Mouse (Mus musculus) liver, postnatal 0 days (tissue): ENCODE data around the gene Myl9. TPM values are rescaled to one million over a fixed set of nuclear protein-coding genes. Genes with fewer than 3 reads are reported as not detected.
A peak's percentile ranks its signal among the peaks of the same experiment; 100 is the strongest.

Source experiments
- ATAC-seq: fragments of 200-750 bp; cut with Nextera tagmentation; 2 replicates; pipeline ENCODE4 v1.8.0; 2017; ENCODE audit warnings: mild to moderate bottlenecking, moderate library complexity
- DNase-seq: peaks from one replicate; pipeline ENCODE4 v3.0.0-alpha.2; 2016
- H3K27ac ChIP-seq: fragments of 300-500 bp; sonication (generic); 2 replicates; pipeline ENCODE4 v1.5.1; 2014; ENCODE audit warnings: antibody characterized with exemption, moderate library complexity, mild to moderate bottlenecking, low read depth
- H3K27me3 ChIP-seq: fragments of 300-500 bp; sonication (generic); 2 replicates; pipeline ENCODE4 v1.6.1; 2014; ENCODE audit warnings: low read length, control low read depth, mixed read lengths; ENCODE audit not compliant: insufficient read depth
- H3K36me3 ChIP-seq: fragments of 300-500 bp; sonication (generic); replicated peaks from 2 replicates; pipeline ENCODE4 v1.6.1; 2014; ENCODE audit warnings: mild to moderate bottlenecking, control low read depth, low read length, moderate library complexity, mixed read lengths; ENCODE audit not compliant: insufficient read depth
- H3K4me1 ChIP-seq: fragments of 300-500 bp; sonication (generic); 2 replicates; pipeline ENCODE4 v1.6.1; 2014; ENCODE audit warnings: antibody characterized with exemption, mild to moderate bottlenecking, control low read depth; ENCODE audit not compliant: insufficient read depth
- H3K4me2 ChIP-seq: fragments of 300-500 bp; sonication (generic); 2 replicates; pipeline ENCODE4 v1.6.1; 2014; ENCODE audit warnings: low read depth, mild to moderate bottlenecking, low read length, moderate library complexity, mixed read lengths
- H3K4me3 ChIP-seq: fragments of 300-500 bp; sonication (generic); 2 replicates; pipeline ENCODE4 v1.5.1; 2014; ENCODE audit warnings: low read depth, low read length
- H3K9ac ChIP-seq: fragments of 300-500 bp; sonication (generic); replicated peaks from 2 replicates; pipeline ENCODE4 v1.6.1; 2014; ENCODE audit warnings: mild to moderate bottlenecking, moderate library complexity
- H3K9me3 ChIP-seq: fragments of 300-500 bp; sonication (generic); 2 replicates; pipeline ENCODE4 v1.6.1; 2016; ENCODE audit warnings: mild to moderate bottlenecking, control low read depth, low read length, mixed read lengths
- CTCF ChIP-seq: sonication (generic); IDR thresholded peaks from 2 replicates; pipeline ENCODE4 v1.5.1; 2016; ENCODE audit warnings: antibody characterized with exemption, low read depth
- EP300 ChIP-seq: IDR thresholded peaks from 2 replicates; pipeline ENCODE4 v1.6.1; 2016; ENCODE audit warnings: antibody characterized with exemption, low read depth, mild to moderate bottlenecking
- WGBS: fragments of 180-500 bp; shearing (Covaris S2); extraction: QIAGEN DNeasy Blood & Tissue Kit; methylation state at CpG from one replicate; pipeline ENCODE4 v1.1.7; 2014; ENCODE audit not compliant: insufficient replicate concordance; 5-methylcytosine and 5-hydroxymethylcytosine counted together
- polyA plus RNA-seq: library from polyadenylated mRNA; unstranded; fragments of >200 nt; fragmentation: Nextera tagmentation; extraction: Ambion mirVana; gene quantifications from 2 replicates; pipeline ENCODE4 v1.2.1, GENCODE M21; 2015

Gene Myl9
- polyA plus RNA-seq, 1 experiment from 2014 or later, result 51.2 TPM

DNA sequence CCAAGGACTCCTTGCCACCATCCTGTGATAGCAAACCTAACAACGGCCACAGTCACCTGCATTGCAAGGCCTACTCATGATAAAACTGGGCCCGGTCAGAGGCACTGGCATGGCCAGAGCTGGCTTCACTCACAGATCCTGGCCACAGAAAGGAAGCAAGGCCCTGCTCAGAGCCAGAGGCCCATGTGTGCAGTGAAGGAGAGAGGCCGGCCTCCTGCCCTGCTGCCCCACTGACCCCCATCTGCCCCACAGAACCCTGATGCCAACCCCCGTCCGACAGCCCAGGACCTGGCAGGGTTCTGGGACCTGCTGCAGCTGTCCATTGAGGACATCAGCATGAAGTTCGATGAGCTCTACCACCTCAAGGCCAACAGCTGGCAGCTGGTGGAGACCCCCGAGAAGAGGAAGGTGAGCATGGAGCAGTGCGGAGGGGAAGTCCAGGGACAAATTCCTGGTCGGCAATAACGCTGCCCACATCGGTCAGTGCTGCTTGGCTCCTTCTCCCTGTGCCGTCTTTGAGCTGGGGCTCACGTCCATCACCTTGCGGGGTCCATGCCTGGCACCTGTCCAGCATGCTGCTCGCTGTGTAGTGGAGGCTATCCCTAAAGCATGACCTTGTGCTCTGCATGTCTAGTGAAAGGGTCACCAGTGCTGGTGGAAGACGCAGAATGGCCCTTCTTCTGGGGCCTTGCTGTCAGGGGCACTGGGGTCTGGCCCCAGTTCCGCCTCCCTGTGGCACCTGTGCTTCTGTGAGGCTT lies 13.5 kb upstream of the Myl9 start:
- WGBS, result 91% methylated on average over 17 of the region's 17 CpGs
- H3K27ac ChIP-seq, result no peak overlapping the region
- ATAC-seq, result no peak

DNA sequence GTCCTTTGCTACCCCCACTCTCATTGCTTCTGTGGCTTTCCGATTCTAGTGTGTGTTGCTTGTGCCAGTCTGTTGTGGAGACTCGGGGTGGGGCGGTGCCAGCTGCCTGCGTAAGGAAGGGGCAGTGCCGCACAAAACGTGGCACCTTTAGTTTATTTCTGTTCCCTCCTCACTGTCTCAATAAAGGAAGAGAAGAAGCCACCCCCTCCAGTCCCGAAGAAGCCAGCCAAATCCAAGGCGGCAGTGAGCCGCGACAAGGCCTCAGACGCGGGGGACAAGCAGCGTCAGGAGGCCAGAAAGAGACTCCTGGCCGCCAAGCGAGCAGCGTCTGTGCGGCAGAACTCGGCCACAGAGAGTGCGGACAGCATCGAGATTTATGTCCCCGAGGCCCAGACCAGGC lies 12.7 kb upstream of the Myl9 start:
- Histone ChIP-seq H3K9ac (no peak overlapping the region), H3K4me2 (no peak overlapping the region), H3K9me3 (no peaks in the 10 kb centered on the region), H3K27ac (0 out of 2 replicates have a peak overlapping the region, but pooled peaks have one; percentile 16), H3K27me3 (no peaks in the 10 kb centered on the region), H3K4me3 (no peak overlapping the region), H3K4me1 (no peaks in the 10 kb centered on the region), H3K36me3 (peaks cover 6% of the 10 kb centered on the region; the same call in 1 of the 2 replicates)
- DNase-seq, result no peak
- WGBS, result 92% methylated on average over 21 of the region's 21 CpGs
- TF ChIP-seq CTCF (no peak), EP300 (no peak)
- ATAC-seq, result no peak

More for the DNA sequence above, 13.5 kb upstream of the Myl9 start:
- Histone ChIP-seq H3K9me3 (no peaks in the 10 kb centered on the region), H3K4me2 (no peak overlapping the region), H3K4me1 (no peaks in the 10 kb centered on the region), H3K27me3 (no peaks in the 10 kb centered on the region), H3K4me3 (no peak overlapping the region), H3K36me3 (peaks cover 11% of the 10 kb centered on the region; the same call in 1 of the 2 replicates), H3K9ac (no peak overlapping the region)
- DNase-seq, result no peak
- TF ChIP-seq CTCF (no peak), EP300 (no peak)

DNA sequence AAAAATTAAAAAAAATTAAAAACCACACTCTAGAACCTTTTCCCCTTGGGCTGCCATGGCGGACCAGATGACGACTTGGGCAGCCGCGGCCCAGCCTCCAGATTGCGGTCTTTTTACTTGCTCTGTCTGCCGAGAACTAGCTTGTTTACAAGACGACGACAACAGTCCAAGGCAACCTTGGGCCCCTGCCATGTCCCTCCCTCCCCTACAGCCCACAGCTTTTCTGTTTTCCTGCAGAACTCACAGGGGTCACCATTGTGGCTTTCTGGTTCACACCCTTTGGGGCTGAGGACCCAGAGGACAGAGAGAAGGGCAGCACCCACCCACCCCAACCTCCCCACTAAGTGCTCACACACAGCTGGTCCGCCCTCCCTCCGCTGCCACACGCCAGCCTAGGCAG lies 12.1 kb upstream of the Myl9 start:
- H3K27ac ChIP-seq, result no peak overlapping the region
- H3K27me3 ChIP-seq, result no peaks in the 10 kb centered on the region
- no peaks in the 10 kb centered on the region for H3K9me3 ChIP-seq
- WGBS, result 81% methylated on average over 11 of the region's 11 CpGs
- TF ChIP-seq EP300 (no peak), CTCF (no peak)
- no peak overlapping the region for H3K4me3 ChIP-seq
- ATAC-seq (no peak), DNase-seq (no peak)
- no peaks in the 10 kb centered on the region for H3K4me1 ChIP-seq
- peaks cover 6% of the 10 kb centered on the region; the same call in 1 of the 2 replicates for H3K36me3 ChIP-seq
- H3K9ac ChIP-seq, result no peak overlapping the region
- H3K4me2 ChIP-seq, result no peak overlapping the region

DNA sequence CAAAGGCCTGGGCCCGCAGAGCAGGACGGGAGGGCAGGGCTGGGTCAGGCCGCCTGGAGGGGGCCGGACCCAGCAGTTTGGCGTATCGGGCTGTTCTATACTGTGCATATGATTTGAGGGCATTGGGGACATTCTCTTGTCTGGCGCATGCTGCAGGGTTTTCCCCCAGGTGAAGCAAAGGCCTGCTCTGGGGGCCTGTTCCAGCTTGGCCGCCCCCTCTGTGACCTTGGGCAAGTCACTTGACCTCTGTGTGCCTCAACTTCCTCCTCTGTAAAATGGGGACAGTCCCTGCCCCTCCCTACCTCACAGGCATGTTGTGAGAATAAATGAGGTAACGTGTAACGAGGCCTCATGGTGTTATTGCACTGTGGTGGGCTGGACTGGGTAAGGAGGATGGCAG lies 11.2 kb upstream of the Myl9 start:
- Histone ChIP-seq H3K27me3 (no peaks in the 10 kb centered on the region), H3K4me2 (no peak overlapping the region), H3K9me3 (no peaks in the 10 kb centered on the region), H3K27ac (no peak overlapping the region), H3K36me3 (no peaks in the 10 kb centered on the region; the same call in 1 of the 2 replicates), H3K4me3 (no peak overlapping the region), H3K4me1 (no peaks in the 10 kb centered on the region), H3K9ac (no peak overlapping the region)
- 92% methylated on average over 10 of the region's 10 CpGs for WGBS
- TF ChIP-seq EP300, result no peak
- no peak for TF ChIP-seq CTCF
- ATAC-seq (no peak), DNase-seq (no peak)

DNA sequence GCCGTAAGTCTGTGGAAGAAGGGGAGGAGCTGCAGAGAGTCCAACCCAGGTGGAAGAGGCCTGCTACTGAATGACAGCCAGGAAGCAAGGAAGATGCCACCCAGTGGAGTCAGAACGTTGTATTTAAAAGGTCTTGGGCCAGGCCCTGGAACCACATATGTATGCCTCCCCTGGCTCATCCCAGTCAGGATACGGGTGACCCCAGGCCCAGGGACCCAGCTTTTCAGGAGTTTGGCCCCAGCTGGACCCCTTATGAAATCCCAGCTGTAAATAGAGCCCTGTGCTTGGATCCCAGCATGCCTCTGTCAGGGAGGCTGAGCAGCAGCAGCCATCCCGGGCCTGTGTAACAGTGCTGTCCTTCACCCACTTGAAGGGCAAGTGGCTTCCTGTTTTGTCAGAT lies 10.5 kb upstream of the Myl9 start:
- Histone ChIP-seq H3K4me2 (no peak overlapping the region), H3K9ac (no peak overlapping the region), H3K4me3 (no peak overlapping the region), H3K9me3 (no peaks in the 10 kb centered on the region), H3K4me1 (no peaks in the 10 kb centered on the region), H3K27ac (no peak overlapping the region), H3K36me3 (no peaks in the 10 kb centered on the region; the same call in 1 of the 2 replicates), H3K27me3 (no peaks in the 10 kb centered on the region)
- ATAC-seq, result no peak
- no peak for TF ChIP-seq EP300
- TF ChIP-seq CTCF, result no peak
- 57% methylated on average over 4 of the region's 4 CpGs for WGBS
- no peak for DNase-seq

DNA sequence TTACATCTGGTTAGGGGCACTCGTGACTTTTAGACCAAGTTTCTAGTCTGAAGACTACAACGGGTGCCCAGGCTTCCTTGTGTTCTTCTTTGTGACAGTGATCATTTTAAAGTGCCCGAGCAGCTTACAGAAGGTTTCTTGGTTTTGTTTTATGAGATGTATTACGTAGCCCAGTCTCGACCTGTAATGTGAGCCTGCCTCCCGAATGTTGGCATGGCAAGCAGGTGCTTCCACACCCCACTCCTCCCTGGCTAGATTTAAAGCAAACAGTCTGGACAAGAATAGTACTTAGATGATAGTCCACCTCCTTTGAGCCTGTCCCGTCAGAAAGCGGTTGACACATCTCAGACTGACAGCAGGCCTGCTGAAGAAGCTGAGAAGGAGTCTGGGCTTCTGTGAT lies 9.6 kb upstream of the Myl9 start:
- ATAC-seq (no peak), DNase-seq (no peak)
- H3K27me3 ChIP-seq, result no peaks in the 10 kb centered on the region
- no peaks in the 10 kb centered on the region for H3K9me3 ChIP-seq
- no peak overlapping the region for H3K27ac ChIP-seq
- H3K9ac ChIP-seq, result no peak overlapping the region
- TF ChIP-seq CTCF, result no peak
- TF ChIP-seq EP300, result no peak
- H3K4me2 ChIP-seq, result no peak overlapping the region
- H3K36me3 ChIP-seq, result no peaks in the 10 kb centered on the region; the same call in 1 of the 2 replicates
- no peaks in the 10 kb centered on the region for H3K4me1 ChIP-seq
- WGBS, result 73% methylated on average over 8 of the region's 8 CpGs
- H3K4me3 ChIP-seq, result no peak overlapping the region
